Mouse (Mus musculus): Measurements from ENCODE around the gene Heatr4. TPM values are rescaled to one million over a fixed set of nuclear protein-coding genes. Genes with fewer than 3 reads are reported as not detected.
A peak's percentile ranks its signal among the peaks of the same experiment; 100 is the strongest.

Gene Heatr4
- polyA plus RNA-seq, 1 experiment from 2014 or later, result not detected

- Histone ChIP-seq H3K9ac (no peak overlapping the region), H3K36me3 (replicated peaks) (no peaks in the 10 kb centered on the region), H3K9me3 (no peaks in the 10 kb centered on the region), H3K27ac (no peak overlapping the region), H3K4me2 (no peak overlapping the region), H3K27me3 (no peaks in the 10 kb centered on the region), H3K4me1 (peaks cover 29% of the 10 kb centered on the region), H3K4me3 (replicated peaks) (no peak overlapping the region)
- ATAC-seq (ENCODE audit: low FRiP score), result no peak
- WGBS, result 47% methylated on average over 3 of the region's 3 CpGs
Measured at GRCm38 (mm10) chr12:83924332-83924731, 60.3 kb downstream of the Heatr4 start.

- Histone ChIP-seq H3K36me3 (replicated peaks) (no peaks in the 10 kb centered on the region), H3K9ac (no peak overlapping the region), H3K4me1 (peaks cover 29% of the 10 kb centered on the region), H3K4me3 (replicated peaks) (no peak overlapping the region), H3K27me3 (no peaks in the 10 kb centered on the region), H3K27ac (no peak overlapping the region), H3K4me2 (no peak overlapping the region), H3K9me3 (no peaks in the 10 kb centered on the region)
- WGBS, result 97% methylated on average over 1 of the region's 1 CpGs
- no peak for ATAC-seq (ENCODE audit: low FRiP score)
Measured at GRCm38 (mm10) chr12:83923486-83923859, 61.2 kb downstream of the Heatr4 start.

DNA sequence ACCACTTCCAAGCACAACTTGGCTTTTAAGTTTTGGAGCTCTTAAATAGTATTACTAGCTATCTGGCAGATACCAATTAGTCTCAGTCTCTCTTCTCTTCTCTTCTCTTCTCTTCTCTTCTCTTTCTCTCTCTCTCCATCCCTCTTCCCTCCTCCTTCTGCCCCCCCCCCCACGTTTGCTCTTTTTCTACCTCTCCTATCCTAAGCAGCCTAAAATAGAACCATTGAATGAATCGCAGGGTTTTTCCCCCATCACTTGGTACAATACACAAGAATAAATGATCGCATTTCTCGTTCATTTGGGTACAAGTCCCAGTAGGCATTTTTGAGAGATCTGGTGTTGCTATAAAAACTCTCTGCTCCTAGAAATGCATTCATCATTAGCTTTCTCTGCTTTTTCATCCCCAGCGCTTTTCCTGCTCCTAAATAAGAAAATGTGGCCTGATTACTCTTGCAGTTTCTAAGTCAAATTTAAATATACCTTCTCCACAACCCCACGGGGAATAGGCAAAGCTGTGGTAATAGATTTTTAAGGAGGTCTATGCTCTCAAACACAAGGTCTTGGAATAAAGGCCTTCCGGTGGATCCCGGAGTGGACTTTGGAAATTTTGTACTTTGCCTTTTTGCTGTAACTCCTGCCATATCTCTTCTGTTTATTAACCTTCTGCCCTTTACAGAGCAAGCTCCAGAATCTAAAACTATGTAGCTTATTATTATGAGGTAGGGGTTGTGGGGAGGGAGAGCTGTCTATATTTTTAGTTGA lies 61.7 kb downstream of the Heatr4 start:
- ATAC-seq (ENCODE audit: low FRiP score), result no peak
- peaks cover 29% of the 10 kb centered on the region for H3K4me1 ChIP-seq
- H3K36me3 ChIP-seq (replicated peaks), result no peaks in the 10 kb centered on the region
- peak overlapping the region; percentile 94 for H3K4me3 ChIP-seq (replicated peaks)
- H3K4me2 ChIP-seq, result peak overlapping the region; percentile 57
- H3K27ac ChIP-seq, result peak overlapping the region; percentile 37; the same call in 1 of the 2 replicates
- H3K9me3 ChIP-seq, result no peaks in the 10 kb centered on the region
- no peaks in the 10 kb centered on the region for H3K27me3 ChIP-seq
- H3K9ac ChIP-seq, result peak overlapping the region; percentile 51
- WGBS, result 45% methylated on average over 8 of the region's 8 CpGs

- peak; percentile 100 for ATAC-seq (ENCODE audit: low FRiP score)
- WGBS, result under 1% methylated on average over 59 of the region's 63 CpGs
- H3K4me2 ChIP-seq, result peak within 1 kb of the TSS; percentile 97
- no peaks in the 10 kb centered on the region; the same call in 1 of the 2 replicates for H3K36me3 ChIP-seq (replicated peaks)
- peak within 1 kb of the TSS; percentile 88 for H3K9ac ChIP-seq
- no peaks in the 10 kb centered on the region for H3K27me3 ChIP-seq
- H3K9me3 ChIP-seq, result no peaks in the 10 kb centered on the region
- peak within 1 kb of the TSS; percentile 92 for H3K27ac ChIP-seq
- peak within 1 kb of the TSS; percentile 94 for H3K4me3 ChIP-seq (replicated peaks)
- H3K4me1 ChIP-seq, result peaks cover 29% of the 10 kb centered on the region
Measured at GRCm38 (mm10) chr12:83921535-83922381, 62.9 kb downstream of the Heatr4 start, which contains the start of gene Numb. Gene Numb (minus strand): TSS chr12:83921934.

DNA sequence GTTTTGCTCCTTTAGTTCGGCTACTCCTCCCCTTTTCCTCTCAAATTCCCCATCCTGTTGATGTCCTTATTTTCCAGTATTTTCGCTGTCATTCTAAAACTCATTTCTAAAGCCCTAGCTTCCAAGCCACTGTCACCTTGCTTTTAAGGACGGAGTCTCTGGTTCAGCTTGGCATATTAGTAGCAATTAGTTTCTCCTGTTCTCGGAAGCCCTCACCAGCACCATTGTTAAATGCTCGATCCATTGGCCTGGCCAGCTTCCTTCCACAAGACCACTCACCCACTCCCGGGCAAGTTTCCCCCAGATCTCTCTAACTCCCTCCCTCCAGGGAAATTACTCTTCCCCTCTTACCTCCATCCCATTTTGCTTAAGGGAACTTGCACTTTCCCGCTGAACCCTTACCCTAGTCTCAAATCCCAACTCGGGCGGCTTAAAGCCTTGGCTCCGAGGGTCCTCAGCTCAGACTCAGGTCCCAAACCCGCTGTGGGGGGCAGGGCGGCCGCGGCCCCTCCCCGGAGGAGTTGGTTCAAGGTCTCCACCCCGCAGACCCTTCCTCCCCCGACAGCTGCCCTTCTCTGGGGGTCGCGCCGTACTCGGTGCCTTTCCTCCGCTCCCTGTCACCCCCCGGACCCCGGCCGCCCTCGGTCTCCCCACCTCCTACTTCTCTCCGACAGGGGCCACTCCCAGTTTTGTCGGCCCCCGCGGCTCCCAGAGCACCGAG lies 63.8 kb downstream of the Heatr4 start:
- H3K4me1 ChIP-seq, result peaks cover 29% of the 10 kb centered on the region
- H3K27me3 ChIP-seq, result no peaks in the 10 kb centered on the region
- no peaks in the 10 kb centered on the region for H3K9me3 ChIP-seq
- peak overlapping the region; percentile 97 for H3K4me2 ChIP-seq
- peak overlapping the region; percentile 92 for H3K27ac ChIP-seq
- no peaks in the 10 kb centered on the region; the same call in 1 of the 2 replicates for H3K36me3 ChIP-seq (replicated peaks)
- no peak for ATAC-seq (ENCODE audit: low FRiP score)
- under 1% methylated on average over 31 of the region's 31 CpGs for WGBS
- H3K9ac ChIP-seq, result peak overlapping the region; percentile 88
- H3K4me3 ChIP-seq (replicated peaks), result peak overlapping the region; percentile 94

DNA sequence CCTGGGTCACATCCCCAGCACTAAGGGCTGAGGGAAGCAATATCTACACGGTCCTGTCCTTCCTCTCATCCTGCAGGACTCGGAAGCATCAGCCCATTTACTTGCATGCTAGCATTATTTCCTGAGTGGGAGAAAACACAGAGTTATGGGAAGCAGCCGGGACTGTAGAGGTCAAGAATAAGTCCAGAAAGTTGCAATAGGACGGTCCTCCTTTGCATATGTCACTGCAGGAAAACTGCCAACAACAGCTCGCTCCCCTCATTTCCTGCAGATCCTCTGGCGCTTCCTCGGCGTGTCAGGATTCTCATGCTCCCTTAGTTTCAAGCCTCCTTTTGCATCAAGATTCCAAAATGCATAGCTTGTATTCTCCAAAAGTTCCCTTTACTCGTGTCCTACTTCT lies 67.8 kb downstream of the Heatr4 start:
- no peak overlapping the region for H3K9ac ChIP-seq
- no peak overlapping the region for H3K27ac ChIP-seq
- H3K4me3 ChIP-seq (replicated peaks), result no peak overlapping the region
- 87% methylated on average over 9 of the region's 9 CpGs for WGBS
- H3K9me3 ChIP-seq, result no peaks in the 10 kb centered on the region
- ATAC-seq (ENCODE audit: low FRiP score), result no peak
- H3K27me3 ChIP-seq, result no peaks in the 10 kb centered on the region
- H3K36me3 ChIP-seq (replicated peaks), result no peaks in the 10 kb centered on the region; the same call in 1 of the 2 replicates
- H3K4me2 ChIP-seq, result no peak overlapping the region
- H3K4me1 ChIP-seq, result peaks cover 12% of the 10 kb centered on the region

GRCm38 (mm10) chr12:83914797-83915196 lies 69.9 kb downstream of the Heatr4 start:
- Histone ChIP-seq H3K4me1 (no peaks in the 10 kb centered on the region), H3K27ac (no peak overlapping the region), H3K27me3 (no peaks in the 10 kb centered on the region), H3K9ac (no peak overlapping the region), H3K4me2 (no peak overlapping the region), H3K9me3 (no peaks in the 10 kb centered on the region), H3K36me3 (replicated peaks) (no peaks in the 10 kb centered on the region; the same call in 1 of the 2 replicates), H3K4me3 (replicated peaks) (no peak overlapping the region)
- no peak for ATAC-seq (ENCODE audit: low FRiP score)
- 88% methylated on average over 1 of the region's 1 CpGs for WGBS

DNA sequence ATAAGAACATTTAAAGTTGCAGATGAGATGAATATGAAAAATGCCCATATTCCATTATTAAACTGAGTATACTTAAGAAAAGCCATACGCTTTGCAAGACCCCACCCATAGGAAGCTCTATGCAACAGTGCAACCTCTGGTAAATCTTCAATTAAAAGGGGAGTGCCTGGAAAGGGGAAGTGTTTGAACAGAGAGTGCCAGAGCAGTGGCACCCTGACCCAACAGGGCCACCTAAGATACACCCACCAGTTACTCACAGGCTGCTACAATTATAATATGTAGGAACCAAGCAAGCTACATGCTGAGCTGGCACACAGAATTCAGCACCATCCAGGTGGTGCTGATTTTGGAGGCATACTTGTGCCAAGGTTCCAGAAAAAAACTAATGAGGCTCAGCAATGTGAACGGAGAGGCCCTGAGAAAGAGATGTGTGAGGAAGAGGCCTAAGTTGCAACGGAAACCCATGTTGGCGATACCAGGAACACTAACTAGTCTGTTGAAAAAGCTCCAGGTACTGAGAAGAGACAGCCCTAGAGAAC lies 70.4 kb downstream of the Heatr4 start:
- Histone ChIP-seq H3K9me3 (no peaks in the 10 kb centered on the region), H3K27me3 (no peaks in the 10 kb centered on the region), H3K9ac (no peak overlapping the region), H3K4me2 (no peak overlapping the region), H3K27ac (no peak overlapping the region), H3K36me3 (replicated peaks) (no peaks in the 10 kb centered on the region; the same call in 1 of the 2 replicates), H3K4me1 (no peaks in the 10 kb centered on the region), H3K4me3 (replicated peaks) (no peak overlapping the region)
- ATAC-seq (ENCODE audit: low FRiP score), result no peak
- 92% methylated on average over 4 of the region's 4 CpGs for WGBS

- Histone ChIP-seq H3K9me3 (no peaks in the 10 kb centered on the region), H3K27me3 (no peaks in the 10 kb centered on the region), H3K9ac (no peak overlapping the region), H3K4me1 (no peaks in the 10 kb centered on the region), H3K36me3 (replicated peaks) (no peaks in the 10 kb centered on the region; the same call in 1 of the 2 replicates), H3K27ac (no peak overlapping the region), H3K4me2 (no peak overlapping the region), H3K4me3 (replicated peaks) (no peak overlapping the region)
- no peak for ATAC-seq (ENCODE audit: low FRiP score)
- WGBS, result 81% methylated on average over 2 of the region's 2 CpGs
Measured at GRCm38 (mm10) chr12:83910451-83910850, 74.2 kb downstream of the Heatr4 start.
